Mouse (Mus musculus) hindbrain, embryonic 14.5 days (tissue): ENCODE measurements around the gene Serpini2. TPM values are rescaled to one million over a fixed set of nuclear protein-coding genes. Genes with fewer than 3 reads are reported as not detected.
"Not testable (repeated sequence)": the region's sequence is repeated elsewhere in the genome, so short reads cannot be mapped to it uniquely, and the experiment has no call there.

ENCODE experiments used
- ATAC-seq: fragments of 200-750 bp; cut with Nextera tagmentation; 2 replicates; pipeline ENCODE4 v1.8.0; 2017; ENCODE audit warnings: moderate number of reproducible peaks, mild to moderate bottlenecking, moderate TSS enrichment, moderate library complexity; ENCODE audit not compliant: low FRiP score
- DNase-seq: peaks from one replicate; pipeline ENCODE4 v3.0.0-alpha.2; 2015; ENCODE audit warnings: low spot score
- H3K27ac ChIP-seq: fragments of 300-500 bp; sonication (generic); 2 replicates; pipeline ENCODE4 v1.5.1; 2014; ENCODE audit warnings: mild to moderate bottlenecking, moderate library complexity
- H3K27me3 ChIP-seq: fragments of 300-500 bp; sonication (generic); 2 replicates; pipeline ENCODE4 v1.6.1; 2014; ENCODE audit warnings: mild to moderate bottlenecking, low read length, mixed read lengths; ENCODE audit not compliant: control insufficient read depth, insufficient read depth
- H3K36me3 ChIP-seq: fragments of 300-500 bp; sonication (generic); replicated peaks from 2 replicates; pipeline ENCODE4 v1.6.1; 2014; ENCODE audit not compliant: control insufficient read depth, insufficient read depth
- H3K4me1 ChIP-seq: fragments of 300-500 bp; sonication (generic); replicated peaks from 2 replicates; pipeline ENCODE4 v1.6.1; 2014; ENCODE audit warnings: antibody characterized with exemption, low read length, mixed read lengths; ENCODE audit not compliant: control insufficient read depth, insufficient read depth
- H3K4me2 ChIP-seq: fragments of 300-500 bp; sonication (generic); replicated peaks from 2 replicates; pipeline ENCODE4 v1.6.1; 2014; ENCODE audit warnings: mild to moderate bottlenecking, moderate library complexity
- H3K4me3 ChIP-seq: fragments of 300-500 bp; sonication (generic); replicated peaks from 2 replicates; pipeline ENCODE4 v1.5.1; 2014; ENCODE audit warnings: mild to moderate bottlenecking, low read length
- H3K9ac ChIP-seq: fragments of 300-500 bp; sonication (generic); 2 replicates; pipeline ENCODE4 v1.6.1; 2014
- H3K9me3 ChIP-seq: fragments of 300-500 bp; sonication (generic); 2 replicates; pipeline ENCODE4 v1.6.1; 2016; ENCODE audit warnings: low read length; ENCODE audit not compliant: control insufficient read depth
- WGBS: fragments of 180-500 bp; shearing (Covaris S2); extraction: QIAGEN DNeasy Blood & Tissue Kit; methylation state at CpG from one replicate; pipeline ENCODE4 v1.1.7; 2014; 5-methylcytosine and 5-hydroxymethylcytosine counted together
- polyA plus RNA-seq: library from polyadenylated mRNA; unstranded; fragments of >200 nt; fragmentation: Nextera tagmentation; extraction: Ambion mirVana; gene quantifications from 2 replicates; pipeline ENCODE4 v1.2.1, GENCODE M21; 2014

Serpini2 gene
- polyA plus RNA-seq = not detected in 2 replicates

DNA sequence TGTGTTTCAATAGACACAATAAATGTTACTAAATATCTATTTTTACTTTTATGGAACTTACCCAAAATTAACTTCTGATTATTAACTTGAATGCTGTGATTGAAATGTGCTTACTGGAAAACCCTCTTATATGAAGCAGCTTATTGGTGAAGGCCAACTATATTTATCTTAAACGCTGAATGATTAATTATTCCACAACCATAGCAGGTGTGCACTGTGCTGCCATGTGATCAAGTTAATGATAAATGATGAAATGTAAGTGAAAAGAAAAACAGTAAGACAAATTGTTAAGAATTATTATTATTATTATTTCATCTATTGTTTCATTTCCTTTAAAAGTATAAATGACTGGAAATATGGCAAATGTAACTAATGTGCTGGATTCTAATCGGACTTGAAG lies at the start of gene Serpini2:
Gene Serpini2 (minus strand): TSS at position 101 of the 400 bp plus-strand sequence.
- ATAC-seq = no peak
- Histone ChIP-seq H3K4me2 (no peak within 1 kb of the TSS), H3K4me3 (no peak within 1 kb of the TSS), H3K27me3 (no peaks in the 10 kb centered on the region), H3K9me3 (no peaks in the 10 kb centered on the region), H3K27ac (no peak within 1 kb of the TSS), H3K9ac (no peak within 1 kb of the TSS), H3K4me1 (no peaks in the 10 kb centered on the region), H3K36me3 (no peaks in the 10 kb centered on the region)
- DNase-seq = no peak
- 83% methylated on average over 2 of the region's 2 CpGs for WGBS

DNA sequence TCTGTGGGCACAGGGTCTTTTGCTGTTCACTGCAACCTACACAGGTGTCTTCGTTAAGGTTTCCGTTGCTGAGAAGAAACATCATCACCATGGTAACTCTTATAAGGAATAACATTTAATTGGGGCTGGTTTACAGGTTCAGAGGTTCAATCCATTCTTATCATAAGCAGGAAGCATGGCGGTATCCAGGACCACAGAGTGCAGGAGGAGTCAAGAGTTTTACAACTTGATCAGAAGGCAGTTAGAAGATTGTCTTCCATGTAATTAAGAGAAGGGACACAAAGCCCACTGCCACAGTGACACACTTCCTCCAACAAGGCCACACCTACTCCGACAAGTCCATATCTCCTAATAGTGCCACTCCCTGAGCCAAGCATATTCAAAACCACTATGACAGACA lies 39.0 kb upstream of the Serpini2 start:
- WGBS = 92% methylated on average over 4 of the region's 4 CpGs
- no peak for ATAC-seq
- H3K36me3 ChIP-seq = no peaks in the 10 kb centered on the region

DNA sequence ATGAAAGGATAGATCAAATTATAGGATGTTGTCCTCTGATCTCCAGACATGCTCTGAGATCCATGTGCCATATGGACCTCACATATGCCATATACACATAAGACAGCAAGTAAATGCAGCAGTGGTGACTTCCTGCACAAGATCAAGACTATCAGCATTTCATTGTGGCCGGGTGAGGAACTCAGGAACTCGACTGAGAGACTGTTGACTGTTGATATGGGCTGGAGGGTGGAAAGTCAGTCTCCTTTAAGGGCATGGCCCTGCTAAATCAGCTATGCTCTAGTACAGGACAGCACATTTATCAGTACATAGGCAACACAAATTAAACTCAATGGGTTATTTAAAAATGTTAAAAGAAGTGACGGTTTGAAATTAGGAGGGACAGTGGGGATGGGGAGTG lies 38.4 kb upstream of the Serpini2 start:
- H3K9ac ChIP-seq = no peak overlapping the region
- ATAC-seq (no peak), DNase-seq (no peak)
- no peaks in the 10 kb centered on the region for H3K4me1 ChIP-seq
- H3K9me3 ChIP-seq = no peaks in the 10 kb centered on the region
- H3K36me3 ChIP-seq = no peaks in the 10 kb centered on the region
- no peaks in the 10 kb centered on the region for H3K27me3 ChIP-seq
- WGBS = 84% methylated on average over 3 of the region's 3 CpGs
- H3K4me3 ChIP-seq = no peak overlapping the region
- no peak overlapping the region for H3K27ac ChIP-seq
- H3K4me2 ChIP-seq = no peak overlapping the region

More for the DNA sequence above, 39.0 kb upstream of the Serpini2 start:
- H3K9me3 ChIP-seq = no peaks in the 10 kb centered on the region
- H3K4me2 ChIP-seq = no peak overlapping the region
- H3K9ac ChIP-seq = no peak overlapping the region
- H3K4me3 ChIP-seq = no peak overlapping the region
- no peaks in the 10 kb centered on the region for H3K4me1 ChIP-seq
- H3K27me3 ChIP-seq = no peaks in the 10 kb centered on the region
- DNase-seq = no peak
- H3K27ac ChIP-seq = no peak overlapping the region

DNA sequence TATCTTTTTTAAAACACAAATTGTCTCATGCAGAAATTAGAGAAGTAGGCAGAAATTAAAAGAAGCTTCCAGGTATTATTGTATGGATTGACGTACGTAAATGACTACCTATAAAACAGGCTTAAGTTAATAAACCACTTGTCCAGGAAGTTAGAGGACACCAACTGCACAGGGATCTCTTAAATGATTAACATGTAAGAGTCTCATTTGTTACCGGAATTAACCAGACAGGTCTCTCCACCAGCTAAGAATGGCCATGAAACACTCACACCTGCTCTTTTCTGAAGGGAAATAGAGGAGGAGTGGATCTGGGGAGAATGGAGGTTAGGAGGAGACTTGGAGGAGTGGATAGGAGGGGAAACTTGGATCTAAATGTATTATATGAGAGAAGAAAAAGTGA lies 35.7 kb upstream of the Serpini2 start:
- Histone ChIP-seq H3K4me2 (no peak overlapping the region), H3K9ac (no peak overlapping the region), H3K4me3 (no peak overlapping the region), H3K9me3 (no peaks in the 10 kb centered on the region), H3K27me3 (no peaks in the 10 kb centered on the region), H3K4me1 (no peaks in the 10 kb centered on the region), H3K27ac (no peak overlapping the region), H3K36me3 (no peaks in the 10 kb centered on the region)
- WGBS = 93% methylated on average over 3 of the region's 3 CpGs
- ATAC-seq = no peak
- no peak for DNase-seq

DNA sequence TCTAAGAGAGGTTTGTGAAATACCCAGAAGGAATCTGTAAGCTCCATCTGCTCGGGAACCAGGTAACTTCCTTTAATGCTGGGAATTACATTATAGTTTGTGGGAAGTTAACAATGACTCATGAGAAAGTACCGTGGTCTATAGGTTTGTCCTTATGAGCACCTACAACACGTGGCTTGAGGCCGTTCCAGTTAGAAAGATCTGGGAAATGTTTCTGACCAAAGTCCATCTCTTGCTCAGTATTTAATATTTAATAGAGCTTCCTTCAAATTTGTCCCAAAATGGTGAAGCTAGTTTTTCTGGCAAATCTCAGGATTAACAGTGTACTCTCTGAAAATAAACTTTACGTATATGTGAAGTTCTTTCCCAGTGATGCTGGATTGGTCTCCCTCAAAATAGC lies 34.7 kb upstream of the Serpini2 start:
- no peaks in the 10 kb centered on the region for H3K4me1 ChIP-seq
- DNase-seq (no peak), ATAC-seq (no peak)
- H3K9ac ChIP-seq = no peak overlapping the region
- no peak overlapping the region for H3K27ac ChIP-seq
- H3K9me3 ChIP-seq = no peaks in the 10 kb centered on the region
- no peaks in the 10 kb centered on the region for H3K36me3 ChIP-seq
- no peak overlapping the region for H3K4me3 ChIP-seq
- no peak overlapping the region for H3K4me2 ChIP-seq
- H3K27me3 ChIP-seq = no peaks in the 10 kb centered on the region
- 93% methylated on average over 5 of the region's 5 CpGs for WGBS

DNA sequence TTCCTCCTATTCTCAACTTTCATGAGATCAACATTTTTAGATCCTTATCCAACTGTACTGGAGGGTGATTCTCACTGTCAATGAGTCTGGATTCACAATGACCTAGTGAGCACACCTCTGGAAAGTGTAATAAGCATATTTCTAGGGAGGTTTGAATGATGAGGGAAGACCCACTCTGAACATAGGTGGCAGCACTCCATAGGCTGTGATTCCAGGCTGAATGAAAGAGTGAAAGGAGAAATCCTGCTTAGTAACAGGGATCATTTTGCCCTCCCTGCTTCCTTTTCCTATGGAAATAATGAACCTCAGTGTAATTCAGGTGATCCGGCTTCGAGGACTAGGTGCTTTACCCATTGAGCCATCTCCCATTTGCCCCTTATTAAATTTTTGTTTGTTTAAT lies 31.2 kb upstream of the Serpini2 start:
- no peak overlapping the region for H3K4me3 ChIP-seq
- ATAC-seq (no peak), DNase-seq (no peak)
- H3K36me3 ChIP-seq = no peaks in the 10 kb centered on the region
- H3K9me3 ChIP-seq = no peaks in the 10 kb centered on the region
- H3K9ac ChIP-seq = no peak overlapping the region
- H3K27me3 ChIP-seq = no peaks in the 10 kb centered on the region
- 100% methylated on average over 2 of the region's 2 CpGs for WGBS
- H3K27ac ChIP-seq = no peak overlapping the region
- H3K4me2 ChIP-seq = no peak overlapping the region
- no peaks in the 10 kb centered on the region for H3K4me1 ChIP-seq

DNA sequence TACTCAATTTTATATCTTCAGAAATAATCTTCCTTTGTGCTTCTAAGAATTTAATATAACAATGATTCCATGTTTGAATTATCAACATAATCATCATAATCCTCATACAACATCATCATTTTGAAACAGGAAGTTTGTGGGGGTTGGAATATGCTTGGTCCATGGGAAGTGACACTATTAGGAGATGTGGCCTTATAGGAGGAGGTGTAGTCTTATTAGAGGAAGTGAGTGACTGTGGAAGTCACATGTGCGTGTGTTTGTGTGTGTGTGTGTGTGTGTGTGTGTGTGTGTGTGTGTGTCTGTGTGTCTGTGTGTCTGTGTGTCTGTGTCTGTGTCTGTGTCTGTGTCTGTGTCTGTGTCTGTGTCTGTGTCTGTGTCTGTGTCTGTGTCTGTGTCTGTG lies 29.6 kb upstream of the Serpini2 start:
- WGBS = 93% methylated on average over 1 of the region's 1 CpGs
- H3K36me3 ChIP-seq, DNase-seq, H3K4me3 ChIP-seq, H3K27ac ChIP-seq, H3K9me3 ChIP-seq, H3K9ac ChIP-seq, H3K27me3 ChIP-seq, ATAC-seq, H3K4me1 ChIP-seq, H3K4me2 ChIP-seq: not testable (repeated sequence)

DNA sequence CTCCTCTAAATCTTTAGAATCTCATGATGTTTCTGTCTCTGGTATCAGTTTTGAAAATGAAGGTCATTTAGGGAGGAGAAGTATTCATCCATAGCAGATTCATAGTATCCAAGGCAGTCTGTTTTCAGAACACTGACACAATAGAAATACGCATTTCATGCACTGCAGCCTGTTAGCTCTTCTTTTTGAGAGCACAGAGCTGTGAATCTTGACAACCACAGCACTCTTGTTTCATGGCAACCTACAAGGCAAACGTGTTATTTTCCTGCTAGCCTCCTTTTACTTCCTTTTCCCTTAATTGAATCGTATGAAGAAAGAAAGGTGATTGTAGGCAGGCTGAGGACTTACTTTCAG lies 27.9 kb upstream of the Serpini2 start:
- no peaks in the 10 kb centered on the region for H3K9me3 ChIP-seq
- no peaks in the 10 kb centered on the region for H3K27me3 ChIP-seq
- H3K4me2 ChIP-seq = no peak overlapping the region
- peak overlapping the region; percentile 27 for H3K27ac ChIP-seq
- no peak overlapping the region for H3K4me3 ChIP-seq
- ATAC-seq (no peak), DNase-seq (no peak)
- no peaks in the 10 kb centered on the region for H3K4me1 ChIP-seq
- WGBS = 35% methylated on average over 3 of the region's 3 CpGs
- H3K36me3 ChIP-seq = no peaks in the 10 kb centered on the region
- no peak overlapping the region for H3K9ac ChIP-seq

DNA sequence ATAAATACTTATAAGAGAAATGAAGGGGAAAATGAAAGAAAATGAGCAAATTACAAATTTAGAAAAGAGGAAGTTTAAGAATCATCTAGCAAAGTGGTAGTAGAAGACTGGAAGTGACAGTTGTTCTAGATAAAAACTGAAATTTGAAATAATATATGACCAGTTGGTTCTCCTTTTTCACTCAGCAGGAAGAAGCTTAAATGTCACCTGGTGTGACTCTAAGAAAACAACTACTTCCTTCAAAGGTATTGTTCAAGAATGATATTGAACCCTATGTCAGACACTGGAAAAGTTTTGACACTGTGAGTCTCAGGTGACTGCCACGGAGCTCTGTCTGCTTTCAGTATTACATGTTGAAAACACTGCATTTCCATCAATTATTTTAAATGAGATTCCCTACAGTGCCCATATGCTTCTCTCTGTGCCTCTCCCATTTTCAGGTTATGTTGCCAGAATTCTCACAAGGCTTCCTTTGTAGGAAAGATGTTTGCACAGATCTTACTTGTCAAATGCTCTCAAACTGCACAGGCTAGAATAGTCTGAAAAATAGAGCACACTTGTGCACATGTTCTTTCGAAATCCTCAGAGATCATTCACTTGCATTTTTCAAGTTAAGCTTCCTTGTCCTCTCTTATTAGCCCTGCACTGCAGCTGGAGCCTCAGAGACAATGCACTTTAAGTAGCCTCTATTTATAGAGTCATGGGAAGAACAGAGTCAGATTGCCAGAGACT lies 27.3 kb upstream of the Serpini2 start:
- Histone ChIP-seq H3K4me1 (no peaks in the 10 kb centered on the region), H3K9me3 (no peaks in the 10 kb centered on the region), H3K4me3 (no peak overlapping the region), H3K27ac (peak overlapping the region; percentile 27), H3K9ac (no peak overlapping the region), H3K4me2 (no peak overlapping the region), H3K27me3 (no peaks in the 10 kb centered on the region), H3K36me3 (no peaks in the 10 kb centered on the region)
- WGBS = 48% methylated on average over 2 of the region's 2 CpGs
- DNase-seq (peak; percentile 33), ATAC-seq (peak; percentile 55; the same call in 1 of the 2 replicates)

DNA sequence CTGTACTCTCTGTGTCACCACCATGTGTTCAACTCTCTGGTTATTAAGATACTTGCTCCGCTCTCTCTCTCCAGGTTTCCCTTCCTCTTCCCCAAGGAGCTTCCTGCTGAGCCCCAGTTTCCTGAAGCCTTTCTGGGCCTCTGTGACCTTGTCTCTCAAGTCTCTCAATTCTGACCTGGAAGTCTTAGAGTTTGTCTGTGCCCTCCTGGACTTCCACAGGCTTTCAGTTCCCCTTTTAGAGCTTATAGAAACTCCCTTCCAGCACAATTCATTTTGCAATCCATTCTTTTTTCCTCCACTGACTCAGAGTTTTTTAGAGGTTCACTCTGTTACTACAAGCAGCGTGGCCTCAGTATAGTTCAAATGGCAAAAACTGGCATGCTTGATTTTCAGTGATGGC lies 23.4 kb upstream of the Serpini2 start:
- H3K9ac ChIP-seq = no peak overlapping the region
- no peak overlapping the region for H3K27ac ChIP-seq
- no peak for ATAC-seq
- no peak for DNase-seq
- H3K27me3 ChIP-seq = no peaks in the 10 kb centered on the region
- WGBS = 87% methylated on average over 2 of the region's 2 CpGs
- H3K36me3 ChIP-seq = no peaks in the 10 kb centered on the region
- H3K4me1 ChIP-seq = no peaks in the 10 kb centered on the region
- no peaks in the 10 kb centered on the region for H3K9me3 ChIP-seq
- H3K4me3 ChIP-seq = no peak overlapping the region
- no peak overlapping the region for H3K4me2 ChIP-seq
